Mouse (Mus musculus): ENCODE results near the gene Cdk15.

Cdk15 gene

DNA sequence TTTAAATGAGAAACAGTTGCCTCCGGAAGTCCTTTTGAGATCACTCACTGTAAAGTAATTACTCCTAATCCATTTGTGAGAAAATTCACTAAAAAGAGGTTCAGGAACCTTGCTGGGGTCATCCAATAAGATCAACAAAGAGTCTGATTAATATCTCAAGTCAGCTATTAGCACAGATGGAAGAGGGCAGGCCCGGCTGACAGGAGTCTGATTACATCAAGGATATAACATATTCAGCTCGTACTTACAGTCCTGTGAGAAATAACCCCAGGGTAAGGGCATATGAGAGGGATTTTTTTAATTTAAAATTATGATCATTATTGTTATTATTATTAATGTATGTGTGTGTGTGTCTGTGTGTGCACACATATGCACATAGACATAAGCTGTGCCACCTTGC is 15.5 kb downstream of the Cdk15 start:
- DNase-seq (ENCODE audit: low read depth), result no peak

DNA sequence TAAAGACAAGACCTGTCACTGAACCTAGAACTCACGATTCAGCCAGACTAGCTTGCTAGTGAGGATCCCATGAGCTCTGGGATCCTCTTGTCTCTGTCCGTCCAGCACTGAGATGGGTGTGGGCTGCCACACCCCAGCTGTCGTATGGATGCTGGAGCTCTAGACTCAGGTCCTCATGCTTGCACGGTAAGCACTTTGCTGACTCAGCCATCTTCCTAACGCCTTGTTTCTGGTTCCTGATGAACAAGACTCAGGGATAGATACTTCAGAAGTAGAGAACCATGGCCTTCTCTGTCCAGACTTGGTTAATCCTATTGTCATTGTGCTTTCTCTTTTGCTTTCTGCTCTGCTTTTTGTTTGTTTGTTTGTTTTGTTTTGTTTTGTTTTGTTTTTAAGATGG is 29.2 kb downstream of the Cdk15 start:
- no peak for DNase-seq (ENCODE audit: low read depth)

DNA sequence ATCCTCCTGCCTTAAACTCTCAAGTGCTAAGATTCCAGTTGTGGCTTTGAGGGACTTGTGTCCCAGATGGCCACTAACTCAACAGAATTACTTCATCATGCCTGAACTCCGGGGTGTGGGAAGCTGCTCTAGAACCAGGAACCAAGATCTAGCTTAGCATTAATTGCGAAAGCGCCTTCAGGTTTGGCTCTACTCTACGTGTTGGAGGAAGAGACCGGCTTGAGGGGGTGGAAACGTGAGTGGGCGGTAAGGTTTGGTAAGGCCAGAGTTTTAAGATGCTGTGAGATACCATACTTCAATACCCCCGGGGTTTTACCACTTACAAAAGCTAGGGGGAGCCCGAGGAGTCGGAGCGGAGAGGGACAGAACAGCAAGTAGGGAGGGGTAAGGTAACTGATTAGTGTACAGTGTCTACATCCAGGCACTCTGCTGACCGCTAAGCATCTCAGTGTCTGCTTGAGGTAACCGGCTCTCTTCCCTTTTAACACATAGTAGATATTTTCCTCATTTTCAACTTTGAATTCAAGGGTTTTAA is 29.7 kb downstream of the Cdk15 start:
- DNase-seq (ENCODE audit: low read depth), result no peak

DNA sequence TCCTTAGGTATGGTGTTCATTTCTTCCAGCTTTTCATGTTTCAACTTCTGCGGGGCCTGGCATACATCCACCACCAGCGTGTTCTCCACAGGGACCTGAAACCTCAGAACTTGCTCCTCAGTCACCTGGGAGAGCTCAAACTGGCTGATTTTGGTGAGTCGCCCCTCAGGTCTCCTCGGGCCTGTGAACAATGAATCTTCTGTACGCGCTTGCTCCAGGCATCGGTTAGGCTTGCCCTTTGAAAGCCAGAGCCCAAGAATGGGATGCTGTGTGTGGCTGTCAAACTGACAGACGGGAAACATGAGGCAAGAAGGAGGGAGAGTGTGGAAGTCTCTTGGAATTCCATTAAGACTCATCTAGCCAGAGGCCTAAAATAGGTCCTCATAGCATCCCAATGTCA is 31.0 kb downstream of the Cdk15 start:
- DNase-seq (ENCODE audit: low read depth), result no peak

DNA sequence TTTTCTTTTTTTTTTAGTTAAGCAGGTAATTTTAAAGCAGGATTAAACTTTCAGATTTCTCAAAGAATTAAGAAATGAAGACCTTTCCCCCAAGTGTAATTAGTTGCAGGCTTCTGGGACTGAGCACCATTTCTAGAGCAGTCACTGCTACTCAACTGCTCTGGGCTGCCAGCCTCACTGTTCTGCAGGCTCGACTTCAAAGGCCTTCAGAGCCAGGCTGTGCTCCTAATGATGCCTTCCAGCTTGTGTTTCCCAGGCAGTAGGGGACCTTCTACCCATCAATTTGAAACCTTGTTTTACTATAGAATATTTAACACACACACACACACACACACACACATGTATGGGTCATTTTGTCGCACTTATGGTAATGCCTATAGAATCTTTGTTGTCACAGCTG is 34.9 kb downstream of the Cdk15 start:
- no peak for DNase-seq (ENCODE audit: low read depth)

DNA sequence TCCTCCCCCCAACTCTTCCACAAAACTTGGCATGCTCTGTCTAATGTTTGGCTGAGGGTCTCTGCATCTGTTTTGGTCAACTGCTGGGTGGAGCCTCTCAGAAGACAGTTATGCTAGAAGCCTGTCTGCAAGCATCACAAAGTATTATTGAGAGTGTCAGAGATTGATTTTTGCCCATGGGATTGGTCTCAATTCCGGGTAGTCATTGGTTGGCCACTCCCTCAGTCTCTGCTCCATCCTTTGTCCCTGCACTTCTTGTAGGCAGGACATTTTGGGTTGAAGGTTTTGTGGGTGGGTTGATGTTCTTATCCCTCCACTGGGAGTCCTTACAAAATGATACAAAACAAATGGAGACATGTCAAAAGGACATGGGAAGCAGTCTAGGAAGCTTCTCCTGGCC is 39.1 kb downstream of the Cdk15 start:
- no peak for DNase-seq (ENCODE audit: low read depth)

DNA sequence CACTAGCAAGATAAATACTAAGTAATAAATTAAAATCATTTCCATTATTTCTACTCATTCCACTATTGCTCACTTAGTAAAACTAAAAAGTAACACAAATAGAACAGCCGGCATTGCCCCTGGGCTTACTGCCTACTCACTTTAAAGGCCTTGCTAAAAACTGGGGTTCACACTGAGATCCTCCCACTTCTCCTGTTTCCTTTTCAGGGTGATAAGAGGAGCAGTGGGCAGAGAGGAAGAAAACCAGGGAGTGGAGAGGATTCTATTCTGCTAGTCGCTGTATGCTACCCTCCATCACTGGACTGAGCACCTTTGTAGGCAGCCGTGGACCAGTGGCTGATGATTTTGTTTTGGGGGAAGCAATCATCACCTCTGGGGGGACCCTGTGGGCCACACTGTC is 40.5 kb downstream of the Cdk15 start:
- no peak for DNase-seq (ENCODE audit: low read depth)

DNA sequence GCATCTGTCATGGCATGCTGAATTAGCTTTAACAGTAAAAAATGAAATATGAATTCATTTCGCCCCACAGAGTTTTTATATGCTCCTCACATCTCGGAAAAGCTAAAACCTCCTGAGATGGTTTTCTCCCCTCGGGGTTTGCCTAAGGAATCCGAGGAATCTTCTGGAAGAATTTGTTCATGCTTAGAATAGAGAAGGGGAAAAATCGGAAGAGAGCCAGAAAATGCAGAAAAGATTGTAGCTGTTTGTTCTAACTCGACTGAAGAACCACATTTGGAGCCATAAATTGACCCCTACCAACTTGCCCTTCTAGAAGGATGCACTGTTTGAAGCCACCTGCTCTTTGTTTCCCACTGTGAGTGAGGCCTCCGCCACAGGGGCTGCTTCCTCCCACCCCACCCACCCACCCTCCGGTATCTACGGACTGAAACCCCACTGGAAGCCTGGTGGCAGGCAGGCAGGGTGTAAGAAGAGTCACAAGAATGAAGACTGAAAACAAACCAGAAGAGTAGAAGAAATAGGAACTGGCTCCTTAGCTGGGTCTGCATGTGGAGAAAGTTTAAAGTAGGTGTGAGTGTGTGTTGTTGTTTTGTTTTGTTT is 41.9 kb downstream of the Cdk15 start:
- peak; percentile 18 for DNase-seq (ENCODE audit: low read depth)

DNA sequence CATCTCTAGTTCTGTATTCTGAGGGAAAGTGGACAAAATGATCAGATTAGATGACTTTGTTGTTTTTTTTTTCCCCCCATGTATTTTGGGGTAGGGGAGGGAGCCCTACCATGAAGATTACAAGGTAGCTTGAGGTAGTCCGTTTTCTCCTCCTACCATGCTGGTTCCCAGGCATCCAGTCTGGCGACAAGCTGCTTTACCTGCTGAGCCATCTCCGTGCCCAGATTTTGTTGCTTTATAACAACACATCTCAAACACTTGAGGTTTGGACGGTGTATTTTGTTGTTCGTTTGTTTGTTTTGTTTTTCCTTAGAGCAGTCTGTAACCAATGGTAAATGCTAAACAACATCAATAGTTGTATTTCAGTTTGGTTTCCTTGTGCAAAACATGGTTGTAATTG is 50.6 kb downstream of the Cdk15 start:
- DNase-seq (ENCODE audit: low read depth), result no peak

DNA sequence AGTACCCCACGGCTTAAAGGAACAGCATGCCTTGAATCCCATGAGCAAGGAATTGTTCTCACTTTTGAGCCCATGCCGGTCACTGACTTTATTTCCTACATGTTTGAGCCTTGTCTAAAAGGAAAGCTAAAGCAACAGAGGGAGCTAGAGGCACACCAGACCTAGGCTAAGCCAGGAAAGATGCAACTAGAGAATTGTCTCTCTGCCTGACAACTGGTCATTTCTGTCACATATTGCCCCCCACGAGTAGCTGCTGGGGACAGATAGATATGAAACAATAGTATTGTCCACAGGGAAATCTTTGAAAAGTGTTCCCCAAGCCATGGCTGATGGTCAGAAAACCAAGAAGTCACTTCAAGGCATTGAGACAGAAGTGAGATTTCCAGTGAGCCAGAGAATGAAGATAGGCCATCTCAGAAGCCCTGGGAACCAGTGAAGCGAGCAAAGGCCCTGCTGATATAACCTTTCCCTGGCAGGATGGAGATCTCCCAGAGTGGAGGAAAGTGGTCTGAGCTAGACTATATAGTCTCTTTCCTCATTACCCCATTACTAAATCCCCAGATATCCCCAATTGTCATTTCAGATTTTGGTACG is 54.7 kb downstream of the Cdk15 start:
- peak; percentile 11 for DNase-seq (ENCODE audit: low read depth)

DNA sequence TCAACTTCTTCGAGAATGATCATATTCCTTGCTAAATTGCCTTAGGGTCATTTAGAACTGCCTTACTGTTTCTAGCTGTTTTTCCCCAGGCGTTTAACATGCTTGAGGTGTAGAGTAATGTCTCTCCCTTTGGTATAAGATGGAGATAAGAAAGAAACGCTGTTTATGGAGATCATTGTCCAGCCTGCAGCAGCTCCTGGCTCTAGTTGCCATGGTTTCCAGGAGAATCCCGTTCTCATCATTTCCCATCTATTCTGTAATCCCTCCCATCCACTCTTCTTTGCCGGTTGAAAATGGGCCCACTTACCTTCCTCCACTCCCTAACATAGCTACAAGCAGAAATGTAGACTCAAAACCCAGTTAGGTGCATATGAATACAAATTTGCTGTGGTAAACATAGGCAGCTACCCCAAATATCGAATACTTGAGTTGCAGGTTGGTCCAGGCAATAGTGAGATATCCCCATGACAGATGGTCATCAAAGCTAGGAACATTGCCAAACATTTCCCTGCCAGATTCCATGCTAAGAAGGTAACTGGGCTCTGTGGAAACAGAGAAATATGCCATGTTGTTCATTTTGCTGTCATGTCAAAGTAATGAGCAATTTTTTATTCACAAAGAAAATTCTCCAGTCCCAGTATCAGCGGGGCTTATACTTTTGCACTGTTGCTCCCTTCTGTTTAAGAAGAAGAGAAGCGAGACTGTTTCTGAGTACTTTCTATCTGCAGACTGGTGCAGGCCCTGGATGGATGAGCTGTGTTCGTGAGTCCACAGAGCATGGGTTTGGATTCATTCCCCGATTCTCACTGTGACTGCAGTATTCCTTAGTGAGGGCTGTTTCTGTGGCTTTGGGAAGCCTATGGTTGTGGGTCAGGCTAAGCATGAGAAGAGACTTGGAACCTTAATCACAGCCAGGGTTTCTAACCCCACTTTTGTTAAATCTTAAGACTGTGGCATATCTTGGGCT is 55.8 kb downstream of the Cdk15 start:
- no peak for DNase-seq (ENCODE audit: low read depth)

DNA sequence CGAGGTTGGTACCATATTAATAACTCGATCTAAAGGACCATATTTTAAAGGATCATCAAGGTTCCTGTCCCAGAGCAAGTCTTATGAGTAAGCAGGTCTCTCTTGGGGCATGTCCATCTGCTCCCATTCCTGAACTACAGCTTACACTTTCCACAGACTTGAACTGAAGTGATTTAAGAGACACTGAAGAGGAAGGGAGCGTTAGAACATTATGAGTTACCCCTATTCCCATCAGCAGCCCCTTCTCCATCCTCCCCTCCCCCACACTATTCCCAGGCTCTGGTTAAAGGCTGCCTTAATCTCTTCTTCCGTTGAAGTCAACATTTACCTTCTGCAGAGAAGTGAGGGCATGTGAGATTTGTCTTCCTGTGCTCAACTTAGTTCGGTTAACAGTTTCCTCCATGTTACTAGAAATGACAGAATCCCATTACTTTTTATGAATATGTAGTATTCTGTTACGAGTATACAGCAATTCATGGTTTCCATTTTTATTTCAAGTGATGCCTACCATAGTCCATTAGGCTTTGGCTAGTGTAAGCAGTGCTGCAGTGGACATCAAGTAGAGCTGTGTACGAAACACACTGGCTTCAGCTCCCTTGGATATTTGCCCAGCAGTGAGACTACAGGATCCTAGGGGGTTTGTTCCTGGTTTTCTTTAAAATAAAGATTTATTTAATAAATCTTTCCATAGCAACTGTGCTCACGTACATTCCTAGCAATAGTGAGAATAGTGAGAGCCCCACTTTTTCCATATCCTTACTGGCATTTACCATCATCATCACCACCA is 56.6 kb downstream of the Cdk15 start:
- no peak for DNase-seq (ENCODE audit: low read depth)

DNA sequence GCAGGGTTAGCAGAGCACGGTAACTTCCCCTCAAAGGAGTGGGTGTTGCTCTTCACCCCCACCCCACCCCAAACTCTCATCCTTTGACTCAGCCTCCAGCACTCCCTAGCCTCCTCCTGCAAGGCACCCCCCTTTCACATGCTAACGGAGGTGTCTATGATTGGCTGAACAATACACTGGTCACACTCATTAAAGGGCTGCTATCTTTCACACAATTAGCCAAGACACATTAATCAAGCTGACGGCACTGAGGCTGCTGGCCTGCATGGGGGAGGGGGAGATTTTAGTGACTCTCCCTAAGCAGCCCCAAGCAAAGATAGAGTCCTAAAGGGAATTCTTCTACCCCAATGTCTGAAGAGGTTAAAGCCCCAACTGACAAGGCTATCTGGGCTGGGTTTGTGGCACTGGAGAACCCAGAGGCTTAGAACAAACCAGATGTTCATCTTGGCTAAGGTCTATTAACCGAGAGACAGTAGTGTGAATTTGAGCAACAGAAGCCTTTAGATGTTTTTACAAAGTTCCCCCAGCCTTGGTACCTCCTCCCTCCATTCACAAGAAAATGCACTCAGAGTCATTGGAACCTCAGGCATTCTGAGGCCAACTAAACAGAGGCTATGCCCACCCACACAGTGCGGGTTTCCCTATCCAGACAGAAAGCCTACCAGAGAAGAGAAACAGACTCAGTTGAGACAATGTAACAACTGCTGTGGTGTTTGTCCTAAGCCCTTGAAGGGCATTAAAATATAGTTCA is 58.5 kb downstream of the Cdk15 start:
- DNase-seq (ENCODE audit: low read depth), result no peak

DNA sequence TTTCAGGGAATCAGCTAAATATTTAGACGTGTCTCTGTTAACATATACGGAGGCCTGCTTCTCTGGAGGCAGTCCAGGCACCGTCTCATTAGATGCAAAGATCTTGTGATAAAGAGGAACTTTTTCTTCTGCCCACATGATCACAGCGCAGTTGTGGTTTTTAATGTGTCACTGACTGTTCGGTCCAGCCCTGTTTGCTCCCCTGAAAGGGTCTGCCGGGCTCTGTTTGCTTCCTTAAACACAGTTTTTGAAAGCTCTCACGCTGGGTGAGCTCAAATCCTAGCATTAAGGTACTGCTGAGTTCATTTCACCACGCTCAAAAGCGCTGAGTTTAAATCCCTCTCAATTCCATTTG is 59.3 kb downstream of the Cdk15 start:
- no peak for DNase-seq (ENCODE audit: low read depth)

DNA sequence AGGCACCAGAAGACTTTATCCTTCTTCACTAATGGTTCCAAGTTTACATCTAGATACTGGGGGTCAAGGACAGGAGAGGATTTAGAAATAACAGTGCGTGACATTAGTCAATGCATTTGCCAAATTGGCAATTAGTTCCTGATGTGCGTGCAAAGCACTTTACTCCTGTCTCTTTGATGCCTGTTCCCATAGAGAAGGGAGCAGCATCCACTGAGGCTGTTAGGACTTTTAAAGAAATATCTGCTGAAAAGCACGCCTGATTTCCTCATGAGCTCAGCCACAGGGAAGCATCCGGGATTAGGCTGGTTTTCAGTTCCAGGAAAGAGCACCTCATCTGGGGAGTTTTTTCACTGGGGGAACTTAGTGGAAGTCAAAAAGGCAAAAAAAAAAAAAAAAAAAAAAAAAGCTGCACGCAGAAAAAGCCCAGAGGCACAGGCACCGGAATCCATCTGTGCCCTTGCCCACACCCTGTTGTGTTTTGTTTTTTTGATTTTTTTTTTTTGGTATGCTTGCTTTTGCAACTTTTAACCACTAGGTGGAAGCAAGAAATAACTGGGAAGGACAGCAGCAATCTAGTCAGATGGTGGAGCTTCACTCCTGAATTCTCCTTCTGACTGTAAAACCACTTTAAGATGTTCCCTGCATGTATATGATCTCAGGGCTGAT is 59.8 kb downstream of the Cdk15 start:
- peak; percentile 84 for DNase-seq (ENCODE audit: low read depth)

DNA sequence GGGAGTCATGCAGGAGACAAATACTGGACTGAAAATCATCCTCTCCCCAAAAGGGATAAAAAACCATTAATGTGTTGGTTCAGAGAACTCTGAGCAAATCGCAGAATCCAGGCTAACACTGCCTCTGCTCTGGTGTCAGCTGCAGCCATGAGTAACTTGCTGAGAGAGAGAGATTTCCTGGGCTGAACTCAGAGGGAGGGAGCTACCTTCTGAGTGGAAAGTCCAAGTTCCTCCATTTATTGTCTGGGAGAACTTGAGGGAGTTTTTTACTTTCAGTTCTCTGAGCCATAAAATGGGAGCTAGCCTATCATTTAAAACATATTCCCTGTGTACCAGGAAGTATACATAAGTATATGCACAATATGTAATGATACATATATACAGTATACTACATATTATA is 60.7 kb downstream of the Cdk15 start:
- no peak for DNase-seq (ENCODE audit: low read depth)

DNA sequence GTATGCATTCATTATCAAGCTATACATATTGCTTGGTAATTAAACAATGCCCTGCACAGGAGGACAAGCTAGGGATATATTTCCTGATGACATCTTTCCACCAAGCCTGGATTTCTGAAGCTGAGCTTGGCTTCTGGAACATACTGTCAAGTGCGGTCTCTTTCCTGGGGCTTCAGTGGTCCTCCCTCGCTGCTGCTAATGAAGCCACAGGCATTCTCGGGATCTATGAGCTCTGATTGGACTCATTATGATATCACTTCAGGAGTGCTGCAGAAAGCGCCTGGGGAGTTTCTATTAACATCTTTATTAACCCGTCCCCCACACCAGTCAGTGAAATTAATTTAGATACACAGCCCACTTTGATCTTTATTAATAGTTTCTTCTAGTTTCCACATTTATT is 62.2 kb downstream of the Cdk15 start:
- DNase-seq (ENCODE audit: low read depth), result no peak

DNA sequence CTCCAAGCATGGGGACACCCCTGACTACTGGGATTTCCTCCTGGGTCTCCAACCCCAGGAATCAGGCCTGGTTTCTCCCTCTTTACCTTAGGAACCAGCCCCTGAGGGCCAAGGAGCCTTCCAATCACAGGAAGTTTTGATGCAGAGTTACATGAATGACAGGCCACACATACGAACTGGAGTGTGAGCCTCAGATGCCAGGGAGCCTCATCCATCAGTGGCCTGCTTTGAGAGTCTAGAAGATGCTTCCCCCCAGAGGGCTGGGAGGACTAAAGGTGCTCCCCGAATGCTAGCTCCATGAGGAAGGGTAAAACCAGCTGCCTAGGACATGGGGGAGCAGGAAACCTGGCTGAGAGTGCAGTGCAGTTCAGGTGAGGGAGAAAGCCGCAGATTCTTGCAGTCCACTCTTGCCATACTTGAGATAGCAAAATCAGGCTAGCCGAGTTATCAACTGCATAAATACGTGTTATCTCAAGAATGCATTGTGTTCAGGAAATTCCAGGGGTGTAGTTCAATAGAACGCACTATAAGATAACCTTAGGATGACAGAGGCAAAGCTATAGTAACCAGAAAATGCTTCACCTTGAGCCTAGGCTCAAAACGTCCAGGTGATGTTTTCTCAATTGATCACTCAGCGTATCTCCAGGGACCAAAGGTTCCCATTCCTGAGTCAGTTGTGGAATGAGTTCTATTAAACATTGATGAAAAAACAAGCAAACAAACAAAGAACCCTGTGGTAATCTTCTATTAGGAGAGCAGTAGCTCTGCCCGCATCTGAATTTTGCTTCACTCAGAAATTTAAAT is 64.6 kb downstream of the Cdk15 start:
- DNase-seq (ENCODE audit: low read depth), result no peak

DNA sequence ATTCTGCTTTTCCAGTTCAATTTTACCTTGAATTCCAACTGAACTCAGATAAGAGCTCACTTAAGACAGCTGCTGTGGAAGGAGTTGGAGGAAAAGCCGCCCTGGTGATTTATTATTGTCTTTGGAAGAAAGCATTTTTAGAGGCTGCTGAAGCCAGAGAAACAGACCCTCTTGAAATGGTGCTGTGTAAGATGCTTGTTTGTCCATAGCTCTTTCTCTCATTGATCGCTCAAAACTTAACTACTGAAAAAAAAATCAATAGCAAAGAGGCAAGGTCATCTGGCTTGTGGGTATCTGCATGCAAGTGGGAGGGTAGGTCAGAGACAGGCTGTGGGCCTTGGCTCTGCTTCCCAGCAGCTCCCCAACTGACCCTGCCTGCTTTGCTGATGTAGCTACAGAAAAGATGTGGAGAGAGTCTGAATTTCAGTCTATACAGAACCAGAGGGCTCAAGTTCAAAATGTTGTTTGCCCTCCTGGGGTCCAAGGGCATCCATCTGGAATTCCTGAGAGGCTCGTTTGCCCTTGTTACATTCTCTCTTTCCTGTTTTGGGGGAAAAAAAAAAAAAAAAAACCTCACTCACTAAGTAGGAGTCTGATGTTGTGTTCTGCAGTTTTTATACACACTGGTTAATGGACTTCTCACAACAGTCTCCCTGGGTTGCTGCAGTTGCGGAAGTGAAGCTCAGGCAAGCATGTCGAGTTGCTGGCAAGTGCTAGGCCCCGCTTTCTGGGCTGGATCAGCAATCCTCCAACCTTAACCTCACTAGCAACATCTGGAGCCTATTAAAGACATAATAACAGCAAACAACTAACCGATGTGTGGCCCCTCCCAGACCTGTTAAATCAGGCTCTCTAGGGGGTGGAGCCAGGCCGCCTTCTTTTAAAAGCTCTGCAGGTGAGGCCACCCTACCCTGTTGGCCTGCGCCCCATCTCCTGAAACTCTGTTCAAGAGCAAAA is 65.5 kb downstream of the Cdk15 start:
- DNase-seq (ENCODE audit: low read depth), result peak; percentile 54

Data from NIH3T3 (cell line).